In the genomic region with DNA sequence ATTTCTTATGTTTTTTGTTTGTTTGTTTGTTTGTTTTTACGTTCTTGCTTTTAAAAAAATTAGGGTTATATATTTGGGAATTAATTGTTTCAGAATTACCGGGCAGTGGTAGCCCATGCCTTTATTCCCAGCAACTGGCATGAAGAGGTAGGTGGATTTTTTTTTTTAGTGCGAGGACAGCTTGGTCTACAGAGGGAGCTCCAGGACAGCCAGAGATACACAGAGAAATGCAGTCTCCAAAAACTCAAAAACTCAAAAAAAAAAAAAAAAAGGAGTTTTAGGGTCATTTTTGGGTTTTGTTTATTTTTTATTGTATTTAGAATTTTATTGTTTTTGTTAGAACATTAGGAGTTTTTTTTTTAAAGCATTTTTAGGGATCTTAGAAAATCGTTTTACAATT, we compare ENCODE assay signal across 21 mouse cellular contexts. TPM values are rescaled to one million over a fixed set of nuclear protein-coding genes. Genes with fewer than 3 reads are reported as not detected.
"Had no signal": no experiment of that assay in that cellular context is flagged by ENCODE, and none has a peak within 500 bp of the region (broad histone marks: within the 10 kb centered on the region; RNA-seq: fewer than 3 reads in every experiment).

No protein-coding gene starts in this region.

- H3K4me1 ChIP-seq: limb, embryonic 13.5 days; midbrain, embryonic 12.5 days had no signal

- H3K36me3 ChIP-seq: limb, embryonic 13.5 days; midbrain, embryonic 12.5 days had no signal

- H3K4me3 ChIP-seq: limb, embryonic 13.5 days; midbrain, embryonic 12.5 days had no signal

- H3K27ac ChIP-seq: limb, embryonic 13.5 days; liver, embryonic 14.5 days; midbrain, embryonic 12.5 days had no signal

- ATAC-seq: midbrain, embryonic 16.5 days had no signal

- DNase-seq: kidney, postnatal 25 days; left cerebral cortex, postnatal 4 days; lung, adult 18-20 months; right cerebral cortex, postnatal 25 days; thymus, adult 18-20 months; thymus, postnatal 14 days had no signal

- H3K27me3 ChIP-seq: limb, embryonic 13.5 days; midbrain, embryonic 12.5 days had no signal

- H3K9ac ChIP-seq: limb, embryonic 13.5 days; liver, embryonic 14.5 days; midbrain, embryonic 12.5 days had no signal

- H3K4me2 ChIP-seq: limb, embryonic 13.5 days; midbrain, embryonic 12.5 days had no signal

- H3K9me3 ChIP-seq: limb, embryonic 13.5 days; midbrain, embryonic 12.5 days had no signal

RNA-seq across cellular contexts. Expression of a gene that starts 14.0 kb away (rescaled TPM):
- total RNA-seq: layer of hippocampus, adult 8-10 months; layer of hippocampus, postnatal 14 days; left cerebral cortex, adult 18-20 months; left cerebral cortex, postnatal 10 days; left cerebral cortex, postnatal 4 days; liver, adult 2 months; megakaryocyte-erythroid progenitor cell, adult 5-6 weeks had no signal
- polyA plus RNA-seq: kidney, embryonic 16.5 days; limb, embryonic 13.5 days; liver, adult 2 months; liver, embryonic 14.5 days; lung, embryonic 16.5 days; midbrain, embryonic 12.5 days; midbrain, embryonic 16.5 days; neural tube, embryonic 14.5 days; small intestine, adult 2 months; urinary bladder, adult 2 months had no signal
